Mouse (Mus musculus) cerebellum, adult 2 months (tissue): ENCODE measurements at regions not wholly inside any gene's neighbourhood (a gene's known extent, or its start where the extent isn't known, plus 50 kb on each side); places are given as distances from the start of the nearest gene placed in this dataset.

ENCODE experiments used
- DNase-seq, 2 experiments: peaks; one replicate each; pipeline ENCODE4 v3.0.0; 2021
- H3K27ac ChIP-seq: fragments of 200-500 bp; 2 replicates; pipeline ENCODE4 v1.5.1; 2012; ENCODE audit warnings: low read length, control low read depth, inconsistent platforms; ENCODE audit not compliant: insufficient read depth
- H3K27me3 ChIP-seq: fragments of 200-500 bp; 2 replicates; pipeline ENCODE4 v1.6.1; 2012; ENCODE audit warnings: inconsistent platforms, mild to moderate bottlenecking, low read length, moderate library complexity; ENCODE audit not compliant: control insufficient read depth, insufficient read depth
- H3K4me1 ChIP-seq: fragments of 200-500 bp; 2 replicates; pipeline ENCODE4 v1.6.1; 2011; ENCODE audit warnings: low read length; ENCODE audit not compliant: control insufficient read depth, insufficient read depth
- H3K4me3 ChIP-seq: fragments of 200-500 bp; replicated peaks from 2 replicates; pipeline ENCODE3; 2011; ENCODE audit warnings: mild to moderate bottlenecking, low read depth, low read length, control low read depth; ENCODE audit not compliant: insufficient read depth
- POLR2A ChIP-seq: fragments of 200-500 bp; IDR thresholded peaks from 2 replicates; pipeline ENCODE4 v1.6.1; 2011; ENCODE audit warnings: low read length, control low read depth, borderline replicate concordance; ENCODE audit not compliant: insufficient read depth

DNA sequence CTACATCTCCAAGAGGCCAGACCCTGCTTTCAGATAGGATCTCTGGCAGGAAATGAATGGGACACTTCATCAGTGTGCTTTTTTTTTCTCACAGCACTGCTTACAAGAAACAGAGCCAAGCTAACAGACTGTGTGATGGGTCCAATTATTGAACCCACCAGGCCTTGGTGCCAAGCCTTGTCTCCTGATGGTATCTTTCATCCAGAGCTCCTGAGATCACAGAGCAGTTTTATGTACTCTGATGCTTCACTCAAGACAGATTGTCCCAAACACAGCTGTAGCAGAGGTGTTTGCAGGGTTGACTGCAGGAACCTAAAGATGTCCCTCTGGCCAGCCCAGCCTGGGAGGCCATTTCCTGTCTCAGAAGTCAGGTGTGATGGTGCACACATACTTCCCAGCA lies 179.9 kb downstream of the Xxylt1 start:
- Histone ChIP-seq H3K27ac (no peak overlapping the region), H3K4me1 (no peaks in the 10 kb centered on the region), H3K27me3 (no peaks in the 10 kb centered on the region), H3K4me3 (no peak overlapping the region)
- DNase-seq = no peak
- no peak for TF ChIP-seq POLR2A
